Mouse (Mus musculus) heart, adult 2 months (tissue): Measurements from ENCODE around the gene Diaph2. TPM values are rescaled to one million over a fixed set of nuclear protein-coding genes. Genes with fewer than 3 reads are reported as not detected.

Experiments
- DNase-seq, 2 experiments: peaks; one replicate each; pipeline ENCODE4 v3.0.0; 2021
- H3K27ac ChIP-seq: fragments of 200-600 bp; 2 replicates; pipeline ENCODE4 v1.8.1; 2022
- H3K27me3 ChIP-seq: fragments of 200-500 bp; 2 replicates; pipeline ENCODE4 v1.6.1; 2012; ENCODE audit warnings: mild to moderate bottlenecking, low read length, inconsistent platforms, mixed read lengths; ENCODE audit not compliant: control insufficient read depth, insufficient read depth
- H3K36me3 ChIP-seq: fragments of 200-500 bp; 2 replicates; pipeline ENCODE4 v1.6.1; 2012; ENCODE audit warnings: low read length, inconsistent platforms; ENCODE audit not compliant: control insufficient read depth, insufficient read depth
- H3K4me1 ChIP-seq: fragments of 200-500 bp; 2 replicates; pipeline ENCODE4 v1.6.1; 2011; ENCODE audit warnings: low read length; ENCODE audit not compliant: control insufficient read depth, insufficient read depth
- H3K4me3 ChIP-seq: fragments of 200-600 bp; 2 replicates; pipeline ENCODE4 v1.8.1; 2022
- H3K79me2 ChIP-seq: fragments of 200-500 bp; replicated peaks from 2 replicates; pipeline ENCODE4 v1.6.1; 2012; ENCODE audit warnings: mild to moderate bottlenecking, inconsistent platforms, low read length, moderate library complexity, mixed read lengths; ENCODE audit not compliant: control insufficient read depth, insufficient read depth
- H3K9ac ChIP-seq: fragments of 200-500 bp; 2 replicates; pipeline ENCODE4 v1.6.1; 2012; ENCODE audit warnings: low read depth, mild to moderate bottlenecking, control low read depth, inconsistent platforms, low read length, mixed read lengths
- CTCF ChIP-seq: fragments of 200-600 bp; IDR thresholded peaks from 2 replicates; pipeline ENCODE4 v1.8.1; 2022; ENCODE audit warnings: antibody characterized with exemption, mild to moderate bottlenecking, moderate library complexity
- EP300 ChIP-seq: fragments of 200-500 bp; IDR thresholded peaks from 2 replicates; pipeline ENCODE4 v1.6.1; 2011; ENCODE audit warnings: low read depth, low read length, control low read depth; ENCODE audit not compliant: insufficient read depth
- POLR2A ChIP-seq: fragments of 200-500 bp; IDR thresholded peaks from 2 replicates; pipeline ENCODE4 v1.6.1; 2011; ENCODE audit warnings: mild to moderate bottlenecking, low read depth, low read length, control low read depth; ENCODE audit not compliant: insufficient read depth
- WGBS: fragments of 180-500 bp; shearing (Covaris S2); methylation state at CpG from one replicate; pipeline ENCODE4 v1.1.7; 2018; 5-methylcytosine and 5-hydroxymethylcytosine counted together
- intact Hi-C: fragments of 180-260 bp; cut with DNase I; formaldehyde crosslinking; loops from one replicate; pipeline ENCODE4 v1.15.1; 2025
- polyA plus RNA-seq: library from polyadenylated mRNA; depleted of rRNA; stranded (reverse); fragments of >200 nt; gene quantifications from 2 replicates; pipeline ENCODE4 v1.2.3, GENCODE M21; 2012
- total RNA-seq, 2 experiments: library from RNA; stranded (reverse); gene quantifications; 2 replicates each; pipeline ENCODE4 v1.2.3; 2021

The Diaph2 gene
- total and polyA plus RNA-seq, 3 experiments, result 3.5 to 13.5 (median 10.7) TPM

DNA sequence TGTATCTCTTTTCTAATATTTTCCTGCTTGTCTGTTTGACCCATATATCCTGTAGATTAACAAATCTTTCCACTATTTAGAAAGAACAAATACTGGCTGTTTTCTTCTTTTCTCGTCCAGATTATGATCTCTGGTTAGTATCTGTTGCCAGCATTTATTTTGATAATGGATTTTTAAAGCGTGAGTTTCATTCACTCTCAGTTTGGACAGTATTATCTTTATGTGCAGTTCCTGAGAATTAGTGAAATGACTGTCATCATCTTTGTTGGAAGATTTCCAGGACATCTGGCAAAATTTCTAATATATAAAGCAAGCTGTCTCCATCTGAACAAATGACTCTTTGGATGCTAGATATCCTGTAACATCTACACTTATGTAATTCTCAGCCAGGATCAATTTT is 455.7 kb downstream of the Diaph2 start:
- Histone ChIP-seq H3K4me3 (no peak overlapping the region), H3K9ac (no peak overlapping the region), H3K4me1 (no peaks in the 10 kb centered on the region), H3K27me3 (no peaks in the 10 kb centered on the region), H3K27ac (no peak overlapping the region), H3K79me2 (no peaks in the 10 kb centered on the region), H3K36me3 (no peaks in the 10 kb centered on the region)
- TF ChIP-seq CTCF, result no peak
- no peak for TF ChIP-seq EP300
- no peak for TF ChIP-seq POLR2A
- WGBS, result 56% methylated on average over 2 of the region's 2 CpGs
- intact Hi-C loops, result no loop called here
- no peak for DNase-seq

DNA sequence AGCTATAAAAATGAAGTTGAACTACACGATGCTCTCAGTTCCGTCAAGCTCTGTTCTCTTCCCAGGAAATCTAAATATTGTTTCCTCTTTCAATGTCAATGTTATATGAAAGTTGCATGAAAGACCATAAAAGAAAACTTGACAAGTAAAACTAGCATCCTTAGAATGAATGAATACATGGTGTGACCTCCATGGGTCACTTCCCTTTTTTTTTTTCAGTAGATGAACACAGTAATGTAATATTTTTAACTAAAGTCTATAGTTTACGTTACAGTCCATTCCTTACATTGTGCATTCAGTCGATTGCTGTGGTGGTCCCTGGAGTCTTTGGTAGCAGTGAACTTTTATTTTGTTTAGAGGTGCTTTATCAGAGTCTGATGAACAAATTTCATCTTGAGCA is 462.7 kb downstream of the Diaph2 start:
- no peak overlapping the region for H3K4me3 ChIP-seq
- WGBS, result 73% methylated on average over 4 of the region's 4 CpGs
- TF ChIP-seq EP300 (no peak), CTCF (no peak), POLR2A (no peak)

DNA sequence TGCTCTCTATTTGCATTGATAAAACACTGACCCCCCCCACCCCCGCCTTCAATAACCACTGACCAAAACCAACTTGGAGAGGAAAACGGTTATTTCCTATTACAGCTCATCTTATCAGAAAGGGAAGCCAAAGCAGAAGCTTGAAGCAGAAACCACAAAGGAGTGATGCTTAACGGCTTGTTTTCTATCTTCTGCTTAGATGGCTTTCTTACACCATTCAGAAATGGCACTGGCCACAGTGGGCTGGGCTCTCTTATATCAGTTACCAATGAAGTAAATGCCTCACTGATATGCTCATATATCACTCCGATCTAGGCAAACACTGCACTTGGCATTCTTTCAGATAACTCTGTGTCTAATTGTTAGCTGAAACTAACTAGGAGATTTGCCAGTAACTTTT is 463.2 kb downstream of the Diaph2 start:
- intact Hi-C loops, result no loop called here
- no peak for DNase-seq
- Histone ChIP-seq H3K79me2 (no peaks in the 10 kb centered on the region), H3K36me3 (no peaks in the 10 kb centered on the region), H3K27ac (no peak overlapping the region), H3K9ac (no peak overlapping the region), H3K27me3 (no peaks in the 10 kb centered on the region), H3K4me3 (no peak overlapping the region), H3K4me1 (no peaks in the 10 kb centered on the region)
- 54% methylated on average over 4 of the region's 4 CpGs for WGBS
- TF ChIP-seq POLR2A (no peak), EP300 (no peak)

More for the DNA sequence above, 462.7 kb downstream of the Diaph2 start:
- H3K79me2 ChIP-seq, result no peaks in the 10 kb centered on the region
- no peaks in the 10 kb centered on the region for H3K27me3 ChIP-seq
- intact Hi-C loops, result no loop called here
- H3K4me1 ChIP-seq, result no peaks in the 10 kb centered on the region
- no peak overlapping the region for H3K27ac ChIP-seq
- DNase-seq, result no peak
- no peak overlapping the region for H3K9ac ChIP-seq
- no peaks in the 10 kb centered on the region for H3K36me3 ChIP-seq

DNA sequence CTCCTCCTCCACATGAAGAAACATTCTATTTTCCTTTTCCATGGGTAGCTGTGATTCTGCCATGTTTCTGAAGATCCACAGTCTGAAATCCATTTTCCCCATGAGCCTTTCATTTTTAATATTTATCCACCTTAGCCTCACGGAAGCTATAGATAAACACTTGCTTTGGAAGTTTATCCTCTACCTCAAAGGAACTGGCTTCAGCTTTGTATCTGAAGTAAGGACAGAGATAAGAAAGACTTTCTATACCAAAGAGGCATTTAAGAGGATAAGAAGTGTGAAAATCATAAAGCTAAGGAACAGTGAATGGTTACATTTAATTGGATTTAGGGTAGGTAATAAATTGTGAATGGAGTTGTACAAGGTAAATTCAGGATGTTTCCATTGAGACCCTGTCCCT is 480.5 kb downstream of the Diaph2 start:
- Histone ChIP-seq H3K36me3 (no peaks in the 10 kb centered on the region), H3K79me2 (no peaks in the 10 kb centered on the region), H3K9ac (no peak overlapping the region), H3K4me1 (no peaks in the 10 kb centered on the region), H3K27me3 (no peaks in the 10 kb centered on the region), H3K4me3 (no peak overlapping the region), H3K27ac (no peak overlapping the region)
- no peak for DNase-seq
- intact Hi-C loops, result no loop called here
- TF ChIP-seq EP300 (no peak), POLR2A (no peak), CTCF (no peak)
- WGBS, result 86% methylated on average over 1 of the region's 1 CpGs

DNA sequence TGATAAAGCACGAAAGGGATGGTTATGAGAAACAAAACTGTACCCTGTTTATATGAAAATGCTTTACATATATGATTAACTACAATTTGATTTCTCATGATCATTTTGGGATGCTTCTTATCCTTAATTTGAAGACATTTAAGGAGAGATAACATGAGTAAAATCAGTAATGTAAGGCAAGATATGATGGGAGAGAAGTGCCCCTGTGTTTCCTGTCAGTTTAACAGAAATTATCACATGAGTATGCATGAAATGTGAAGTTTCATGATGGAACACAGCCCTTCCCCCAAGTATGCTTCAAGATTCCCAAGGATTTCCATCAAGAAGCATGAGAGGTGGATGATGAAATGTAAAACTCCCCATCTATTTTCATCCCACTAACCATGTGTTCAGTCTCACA is 485.6 kb downstream of the Diaph2 start:
- 84% methylated on average over 1 of the region's 1 CpGs for WGBS
- no peak overlapping the region for H3K27ac ChIP-seq
- H3K9ac ChIP-seq, result no peak overlapping the region
- H3K79me2 ChIP-seq, result no peaks in the 10 kb centered on the region
- no peaks in the 10 kb centered on the region for H3K36me3 ChIP-seq
- intact Hi-C loops, result no loop called here
- no peaks in the 10 kb centered on the region for H3K4me1 ChIP-seq
- no peak for DNase-seq
- TF ChIP-seq CTCF, result no peak
- no peak for TF ChIP-seq EP300
- TF ChIP-seq POLR2A, result no peak
- no peaks in the 10 kb centered on the region for H3K27me3 ChIP-seq
- H3K4me3 ChIP-seq, result no peak overlapping the region

DNA sequence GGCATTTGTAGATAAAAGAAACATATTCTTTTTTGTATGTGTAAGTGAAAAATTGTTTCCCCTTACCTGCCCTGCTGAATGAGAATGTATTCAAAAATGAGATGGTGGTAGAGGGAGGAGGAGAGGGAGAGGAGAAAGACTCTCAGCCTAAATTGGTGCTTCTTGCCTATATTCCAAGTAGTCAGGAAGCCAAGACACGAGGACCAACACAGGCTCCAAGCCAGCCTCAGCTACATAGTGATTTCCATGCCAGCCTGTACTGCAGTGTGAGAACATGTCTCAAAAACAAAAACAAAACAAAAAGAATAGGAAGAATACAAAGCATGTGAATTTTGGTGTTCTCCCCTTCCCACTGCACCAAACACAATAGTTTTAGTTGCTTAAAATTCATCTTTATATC is 497.1 kb downstream of the Diaph2 start:
- Histone ChIP-seq H3K79me2 (no peaks in the 10 kb centered on the region), H3K27me3 (no peaks in the 10 kb centered on the region), H3K27ac (no peak overlapping the region), H3K9ac (no peak overlapping the region), H3K36me3 (no peaks in the 10 kb centered on the region), H3K4me3 (no peak overlapping the region), H3K4me1 (no peaks in the 10 kb centered on the region)
- no peak for TF ChIP-seq CTCF
- 69% methylated on average over 1 of the region's 1 CpGs for WGBS
- intact Hi-C loops, result no loop called here
- no peak for DNase-seq

DNA sequence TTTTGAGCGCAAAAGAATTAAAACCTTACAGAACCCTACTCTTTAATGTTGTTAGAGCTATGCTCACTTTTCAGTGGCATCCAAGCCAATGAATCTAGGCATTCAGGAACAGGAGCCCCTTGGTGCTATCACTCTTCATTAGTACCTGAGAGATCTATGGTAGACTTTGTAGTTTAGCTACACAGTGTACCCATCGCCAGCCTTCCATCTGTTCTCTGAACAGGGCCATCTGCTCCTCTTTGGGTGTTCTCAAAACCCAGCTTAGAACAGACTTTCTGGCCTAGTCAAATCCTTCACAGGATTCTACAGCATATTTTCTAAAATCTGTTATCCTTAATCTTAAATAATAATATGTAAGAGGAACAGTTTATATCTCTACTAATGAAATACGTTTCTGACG is 504.1 kb downstream of the Diaph2 start:
- no peak for TF ChIP-seq EP300
- TF ChIP-seq POLR2A, result no peak
- no peak for TF ChIP-seq CTCF
- Histone ChIP-seq H3K9ac (no peak overlapping the region), H3K27ac (no peak overlapping the region), H3K27me3 (no peaks in the 10 kb centered on the region), H3K4me1 (no peaks in the 10 kb centered on the region), H3K4me3 (no peak overlapping the region), H3K36me3 (no peaks in the 10 kb centered on the region), H3K79me2 (no peaks in the 10 kb centered on the region)
- intact Hi-C loops, result no loop called here
- no peak for DNase-seq
- WGBS, result 85% methylated on average over 4 of the region's 4 CpGs
